Mouse (Mus musculus) bone marrow macrophage, adult 2 months (primary cell): Measurements from ENCODE around the gene Prex1.

Experiments used
- CTCF ChIP-seq: IDR thresholded peaks from 2 replicates; pipeline ENCODE4 v1.5.1; 2012; ENCODE audit warnings: low read depth, mild to moderate bottlenecking, low read length, moderate library complexity
- POLR2A ChIP-seq: IDR thresholded peaks from 2 replicates; pipeline ENCODE4 v1.6.1; 2012; ENCODE audit warnings: mild to moderate bottlenecking, low read depth, low read length, borderline replicate concordance

DNA sequence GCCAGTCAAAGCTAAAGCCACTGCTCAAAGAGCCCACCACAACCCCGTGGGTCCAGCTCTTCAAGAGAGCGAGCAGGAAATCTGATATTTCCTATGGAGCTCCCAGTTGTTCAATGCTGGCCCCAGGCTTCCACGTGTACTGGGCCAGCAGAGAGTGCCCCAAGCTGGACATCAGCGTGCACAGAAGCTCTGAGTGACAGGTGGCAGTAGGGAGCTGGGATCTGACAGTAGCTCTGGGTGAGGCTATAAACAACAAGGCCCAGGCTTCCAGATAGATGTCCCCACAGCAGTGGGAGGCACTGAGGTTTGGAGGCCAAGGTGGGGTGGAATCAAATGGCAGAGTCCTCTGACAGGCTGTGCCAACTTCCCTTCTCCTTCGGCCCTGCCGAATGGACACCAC, 107.6 kb downstream of the Prex1 start:
- TF ChIP-seq POLR2A, result no peak
- no peak for TF ChIP-seq CTCF
